Mouse (Mus musculus) megakaryocyte-erythroid progenitor cell, adult 5-6 weeks (primary cell): ENCODE data around the gene Fam76b. TPM values are rescaled to one million over a fixed set of nuclear protein-coding genes. Genes with fewer than 3 reads are reported as not detected.

Experiments
- total RNA-seq, 2 experiments: library from RNA; stranded (forward) in 1 of 2; stranded (reverse) in 1 of 2; fragments of 200-1000, 215-1000 nt in 1 of 2; fragments of >200 nt in 1 of 2; fragmentation: Nextera tagmentation in 1 of 2; gene quantifications; 2 replicates each; pipeline ENCODE4 v1.2.3; 2014 to 2017

Fam76b gene
- total RNA-seq, 2 experiments from 2014 or later = 36.0 to 37.7 TPM

Other genes with a start within 250 kb of the Fam76b start
- 21.4 and 25.0 TPM in 2 replicates for gene Mtmr2, start 79.3 kb upstream of the Fam76b start, total RNA-seq (2014; fragmentation: Nextera tagmentation)
- gene Mtmr2, start 79.3 kb upstream of the Fam76b start, total RNA-seq (2017) = 41.2 and 52.9 TPM in 2 replicates
- gene Cep57, start 609 bp upstream of the Fam76b start, total RNA-seq (2014; fragmentation: Nextera tagmentation) = 56.0 and 69.2 TPM in 2 replicates
- gene Cep57, start 609 bp upstream of the Fam76b start, total RNA-seq (2017) = 112 and 114 TPM in 2 replicates